20 mouse cellular contexts compared by ENCODE assay signal in genomic region chr15:24720346-24720745, GRCm38 (mm10).
A peak's percentile ranks its signal among the peaks of the same experiment; 100 is the strongest.
DNase-seq lines count a peak whose midpoint lies in the region; TF ChIP-seq lines count a peak whose summit lies in the region.
"Had no signal": no experiment of that assay in that cellular context is flagged by ENCODE, and none has a peak within 500 bp of the region (broad histone marks: within the 10 kb centered on the region; RNA-seq: fewer than 3 reads in every experiment).

No protein-coding gene starts in this region.

- WGBS in heart, adult 2 months: 39% methylated on average over 2 of the region's 2 CpGs

- no peak for TF ChIP-seq POLR2A in heart, adult 2 months (IDR thresholded peaks at IDR 0.05; ENCODE audit: insufficient read depth, low read depth, low read length)

- no peaks in the 10 kb centered on the region for H3K79me2 ChIP-seq in heart, adult 2 months (replicated peaks; ENCODE audit: control insufficient read depth, insufficient read depth, low read length)

- H3K36me3 ChIP-seq in heart, adult 2 months (ENCODE audit: control insufficient read depth, insufficient read depth, low read length): no peaks in the 10 kb centered on the region
- H3K36me3 ChIP-seq: heart, embryonic 12.5 days; stomach, embryonic 15.5 days had no signal

- TF ChIP-seq CTCF in layer of hippocampus, adult 2 months (conservative IDR thresholded peaks at IDR 0.05): no peak
- TF ChIP-seq CTCF in heart, adult 2 months (IDR thresholded peaks at IDR 0.05): no peak

- H3K27ac ChIP-seq in layer of hippocampus, adult 2 months: peak overlapping the region; percentile 67; the same call in 1 of the 2 replicates
- no peak overlapping the region for H3K27ac ChIP-seq in heart, adult 2 months
- H3K27ac ChIP-seq: hindbrain, embryonic 14.5 days; stomach, embryonic 15.5 days had no signal

- no peaks in the 10 kb centered on the region for H3K4me1 ChIP-seq in heart, adult 2 months (ENCODE audit: control insufficient read depth, insufficient read depth, low read length)
- H3K4me1 ChIP-seq: heart, embryonic 12.5 days; stomach, embryonic 15.5 days had no signal

- H3K9ac ChIP-seq in heart, adult 2 months (ENCODE audit: low read depth, low read length): no peak overlapping the region
- H3K9ac ChIP-seq: forebrain, postnatal 0 days; heart, embryonic 12.5 days; hindbrain, embryonic 14.5 days; stomach, embryonic 15.5 days had no signal

- no peaks in the 10 kb centered on the region for H3K27me3 ChIP-seq in heart, adult 2 months (ENCODE audit: control insufficient read depth, insufficient read depth, low read length)
- H3K27me3 ChIP-seq: heart, embryonic 12.5 days; Patski; stomach, embryonic 15.5 days had no signal

- no peak for TF ChIP-seq EP300 in heart, adult 2 months (IDR thresholded peaks at IDR 0.05; ENCODE audit: insufficient read depth, low read depth, low read length)

- DNase-seq in layer of hippocampus, adult 18-20 months (ENCODE audit: low spot score in 2 of 2): peak; percentile 66 to 85
- DNase-seq in layer of hippocampus, postnatal 25 days (ENCODE audit: extremely low spot score in 1 of 2, low spot score in 1 of 2): no peak
- peak; percentile 44 to 87 for DNase-seq in layer of hippocampus, adult 2 months (ENCODE audit: low spot score in 2 of 2)
- DNase-seq in left cerebral cortex, adult 9 months (ENCODE audit: low spot score in 2 of 2): peak; percentile 70 to 82
- DNase-seq in right cerebral cortex, postnatal 25 days: peak; percentile 70
- DNase-seq in adipocyte (ENCODE audit: low spot score): no peak
- no peak for DNase-seq in heart, adult 2 months
- no peak for DNase-seq in ovary, postnatal 14 days (ENCODE audit: low spot score)
- DNase-seq: adrenal gland, postnatal 10 days; cerebellum, adult 9-11 months; forebrain, postnatal 0 days; gastrocnemius, postnatal 36 days; heart, postnatal 14 days; kidney, postnatal 36 days; lung, adult 2 months; lung, postnatal 36 days had no signal

- H3K4me3 ChIP-seq in layer of hippocampus, adult 2 months: no peak overlapping the region
- H3K4me3 ChIP-seq in heart, adult 2 months: no peak overlapping the region
- H3K4me3 ChIP-seq: heart, embryonic 12.5 days; stomach, embryonic 15.5 days had no signal

- intact Hi-C loops in heart, adult 2 months (cut with DNase I): no loop called here

Comparison
In these comparisons a context has a peak if more than half of its experiments do, and no peak if none do; other contexts are left out.
1. DNase-seq: peak in layer of hippocampus, adult 18-20 months (2 of 2), layer of hippocampus, adult 2 months (2 of 2), left cerebral cortex, adult 9 months (2 of 2) and right cerebral cortex, postnatal 25 days (single experiment); none in layer of hippocampus, postnatal 25 days (0 of 2), adipocyte (single experiment), heart, adult 2 months (0 of 2) and ovary, postnatal 14 days (single experiment).